Mouse (Mus musculus) lung, adult 2 months (tissue): Measurements from ENCODE around the gene Sema4g.

Experiments used
- CTCF ChIP-seq: fragments of 200-500 bp; IDR thresholded peaks from 2 replicates; pipeline ENCODE4 v1.5.1; 2011; ENCODE audit warnings: mild to moderate bottlenecking, low read length, control low read depth; ENCODE audit not compliant: insufficient read depth
- POLR2A ChIP-seq: fragments of 200-500 bp; IDR thresholded peaks from 2 replicates; pipeline ENCODE4 v1.6.1; 2011; ENCODE audit warnings: low read depth, mild to moderate bottlenecking, control low read depth, low read length, borderline replicate concordance; ENCODE audit errors: extremely low read depth

- TF ChIP-seq POLR2A (no peak), CTCF (no peak)
Observed at GRCm38 (mm10) chr19:44982477-44983115, 6.3 kb upstream of the Sema4g start.
